Mouse (Mus musculus) stomach, postnatal 0 days (tissue): ENCODE measurements at regions not wholly inside any gene's neighbourhood (a gene's known extent, or its start where the extent isn't known, plus 50 kb on each side); places are given as distances from the start of the nearest gene placed in this dataset.

Source experiments
- CTCF ChIP-seq: IDR thresholded peaks from 2 replicates; pipeline ENCODE4 v1.5.1; 2016; ENCODE audit warnings: antibody characterized with exemption, low read depth, mild to moderate bottlenecking, moderate library complexity
- EP300 ChIP-seq: optimal IDR thresholded peaks from 2 replicates; pipeline ENCODE3; 2016; ENCODE audit warnings: antibody characterized with exemption

GRCm38 (mm10) chr8:115855934-115856629, 148.5 kb upstream of the Maf start:
- TF ChIP-seq CTCF (no peak), EP300 (no peak)
